Mouse (Mus musculus) liver, embryonic 14.5 days (tissue): ENCODE measurements around the gene Hist2h3c1.

Source experiments
- CTCF ChIP-seq: IDR thresholded peaks from 2 replicates; pipeline ENCODE4 v1.5.1; 2016; ENCODE audit warnings: antibody characterized with exemption, low read depth, control low read depth
- EP300 ChIP-seq: IDR thresholded peaks from 2 replicates; pipeline ENCODE4 v1.6.1; 2016; ENCODE audit warnings: antibody characterized with exemption, low read depth

GRCm38 (mm10) chr3:96293368-96293767 lies 46.9 kb downstream of the Hist2h3c1 start:
- TF ChIP-seq CTCF = no peak
- TF ChIP-seq EP300 = no peak
